Mouse (Mus musculus): ENCODE results near the gene Cln5. TPM values are rescaled to one million over a fixed set of nuclear protein-coding genes. Genes with fewer than 3 reads are reported as not detected.

Gene Cln5
- polyA plus RNA-seq, 1 experiment from 2014 or later = 23.1 TPM

DNA sequence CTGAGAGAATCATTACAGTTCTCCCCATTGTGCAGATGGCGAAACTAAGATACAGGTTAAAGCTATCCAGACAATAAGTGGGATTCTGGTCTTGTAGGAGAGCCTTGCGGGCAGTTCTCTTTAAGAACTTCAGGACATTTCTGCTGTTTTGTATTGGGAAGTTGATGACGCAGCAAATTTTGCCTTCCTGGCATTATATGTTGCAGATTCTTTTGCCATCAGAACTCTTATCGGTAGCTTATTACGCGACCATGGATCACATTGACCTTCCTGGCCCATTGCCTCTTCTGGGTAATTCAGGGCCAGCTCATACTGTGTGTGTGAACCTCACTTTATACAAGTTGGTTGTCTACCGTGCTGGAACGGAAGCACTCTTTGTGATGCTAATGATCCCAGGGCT, 3.8 kb downstream of the Cln5 start:
- DNase-seq (ENCODE audit: low spot score) = no peak
- Histone ChIP-seq H3K4me1 (replicated peaks; ENCODE audit: control insufficient read depth, insufficient read depth, low read length) (no peaks in the 10 kb centered on the region), H3K4me2 (ENCODE audit: low read depth, low read length, severe bottlenecking) (no peak overlapping the region), H3K9me3 (ENCODE audit: control insufficient read depth, low read length) (no peaks in the 10 kb centered on the region), H3K36me3 (ENCODE audit: control insufficient read depth, insufficient read depth, low read length) (no peaks in the 10 kb centered on the region), H3K27ac (ENCODE audit: low read depth, low read length) (no peak overlapping the region), H3K27me3 (ENCODE audit: control insufficient read depth, insufficient read depth, low read length) (no peaks in the 10 kb centered on the region), H3K4me3 (ENCODE audit: low read depth, low read length) (no peak overlapping the region), H3K9ac (ENCODE audit: low read length) (no peak overlapping the region)
- WGBS = 87% methylated on average over 8 of the region's 8 CpGs
- ATAC-seq (replicated peaks; ENCODE audit: low FRiP score) = no peak

DNA sequence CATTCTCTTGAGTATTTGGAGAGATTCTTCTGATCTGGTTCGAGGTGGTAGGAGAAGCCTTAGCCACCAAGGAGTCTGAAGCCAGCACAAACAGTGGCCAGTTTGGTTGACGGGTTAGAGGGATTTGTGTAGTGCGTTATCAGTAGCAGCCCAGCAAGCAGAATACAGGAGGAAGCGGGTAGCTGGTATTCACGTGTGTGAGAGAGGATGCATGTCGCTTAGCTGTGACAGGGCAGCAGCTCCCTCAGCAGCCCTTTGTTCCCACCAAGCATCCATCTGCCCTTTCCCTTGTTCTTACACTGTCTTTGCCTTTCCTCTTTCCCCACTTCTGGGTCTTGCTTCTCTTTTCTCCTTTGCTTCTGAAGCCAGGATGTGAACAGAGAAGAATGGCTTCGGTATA, 5.2 kb downstream of the Cln5 start:
- no peaks in the 10 kb centered on the region for H3K36me3 ChIP-seq (ENCODE audit: control insufficient read depth, insufficient read depth, low read length)
- WGBS = 81% methylated on average over 7 of the region's 7 CpGs
- no peak for ATAC-seq (replicated peaks; ENCODE audit: low FRiP score)

DNA sequence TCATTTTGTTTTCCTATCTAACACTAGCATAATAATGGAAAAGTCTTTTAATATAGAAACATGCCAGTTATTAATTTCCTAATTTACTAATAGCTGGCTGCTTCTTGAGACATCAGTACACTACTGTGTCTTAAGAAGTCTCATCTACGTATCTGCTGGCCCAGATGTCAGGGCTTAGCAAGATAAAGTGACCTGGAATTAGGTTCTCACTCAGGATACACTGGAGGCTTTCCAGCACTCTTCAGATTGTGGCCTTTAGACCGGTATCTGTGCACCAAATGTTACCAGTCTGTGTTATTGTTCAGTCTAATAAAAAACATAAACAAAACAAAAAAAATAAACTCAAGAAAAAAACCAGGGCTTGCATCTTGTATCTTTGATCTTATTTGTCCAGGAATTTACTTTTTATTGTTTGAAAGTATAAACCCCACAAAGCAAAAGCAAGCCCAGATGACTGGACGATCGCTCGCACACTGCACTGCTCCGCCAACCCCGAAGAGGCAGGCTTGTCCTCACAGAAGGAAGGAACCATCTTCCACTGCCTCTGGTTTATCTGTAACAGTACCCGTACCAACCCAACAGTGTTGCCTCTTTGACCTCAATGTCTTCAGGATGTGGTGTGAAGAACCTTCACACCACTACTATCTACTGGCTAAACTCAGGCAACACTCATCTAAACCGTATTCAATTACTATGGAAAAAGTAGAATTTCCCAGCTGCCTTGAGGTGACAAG, 7.4 kb downstream of the Cln5 start:
- ATAC-seq (replicated peaks; ENCODE audit: low FRiP score) (no peak), DNase-seq (ENCODE audit: low spot score) (no peak)
- Histone ChIP-seq H3K27me3 (ENCODE audit: control insufficient read depth, insufficient read depth, low read length) (no peaks in the 10 kb centered on the region), H3K27ac (ENCODE audit: low read depth, low read length) (no peak overlapping the region), H3K4me1 (replicated peaks; ENCODE audit: control insufficient read depth, insufficient read depth, low read length) (no peaks in the 10 kb centered on the region), H3K36me3 (ENCODE audit: control insufficient read depth, insufficient read depth, low read length) (no peaks in the 10 kb centered on the region), H3K4me2 (ENCODE audit: low read depth, low read length, severe bottlenecking) (no peak overlapping the region), H3K4me3 (ENCODE audit: low read depth, low read length) (no peak overlapping the region), H3K9ac (ENCODE audit: low read length) (no peak overlapping the region), H3K9me3 (ENCODE audit: control insufficient read depth, low read length) (no peaks in the 10 kb centered on the region)
- 94% methylated on average over 9 of the region's 9 CpGs for WGBS

More for the DNA sequence above, 5.2 kb downstream of the Cln5 start:
- H3K4me1 ChIP-seq (replicated peaks; ENCODE audit: control insufficient read depth, insufficient read depth, low read length) = no peaks in the 10 kb centered on the region
- H3K27ac ChIP-seq (ENCODE audit: low read depth, low read length) = no peak overlapping the region
- no peak overlapping the region for H3K4me3 ChIP-seq (ENCODE audit: low read depth, low read length)
- no peaks in the 10 kb centered on the region for H3K27me3 ChIP-seq (ENCODE audit: control insufficient read depth, insufficient read depth, low read length)
- DNase-seq (ENCODE audit: low spot score) = no peak
- H3K9me3 ChIP-seq (ENCODE audit: control insufficient read depth, low read length) = no peaks in the 10 kb centered on the region
- no peak overlapping the region for H3K9ac ChIP-seq (ENCODE audit: low read length)
- no peak overlapping the region for H3K4me2 ChIP-seq (ENCODE audit: low read depth, low read length, severe bottlenecking)

DNA sequence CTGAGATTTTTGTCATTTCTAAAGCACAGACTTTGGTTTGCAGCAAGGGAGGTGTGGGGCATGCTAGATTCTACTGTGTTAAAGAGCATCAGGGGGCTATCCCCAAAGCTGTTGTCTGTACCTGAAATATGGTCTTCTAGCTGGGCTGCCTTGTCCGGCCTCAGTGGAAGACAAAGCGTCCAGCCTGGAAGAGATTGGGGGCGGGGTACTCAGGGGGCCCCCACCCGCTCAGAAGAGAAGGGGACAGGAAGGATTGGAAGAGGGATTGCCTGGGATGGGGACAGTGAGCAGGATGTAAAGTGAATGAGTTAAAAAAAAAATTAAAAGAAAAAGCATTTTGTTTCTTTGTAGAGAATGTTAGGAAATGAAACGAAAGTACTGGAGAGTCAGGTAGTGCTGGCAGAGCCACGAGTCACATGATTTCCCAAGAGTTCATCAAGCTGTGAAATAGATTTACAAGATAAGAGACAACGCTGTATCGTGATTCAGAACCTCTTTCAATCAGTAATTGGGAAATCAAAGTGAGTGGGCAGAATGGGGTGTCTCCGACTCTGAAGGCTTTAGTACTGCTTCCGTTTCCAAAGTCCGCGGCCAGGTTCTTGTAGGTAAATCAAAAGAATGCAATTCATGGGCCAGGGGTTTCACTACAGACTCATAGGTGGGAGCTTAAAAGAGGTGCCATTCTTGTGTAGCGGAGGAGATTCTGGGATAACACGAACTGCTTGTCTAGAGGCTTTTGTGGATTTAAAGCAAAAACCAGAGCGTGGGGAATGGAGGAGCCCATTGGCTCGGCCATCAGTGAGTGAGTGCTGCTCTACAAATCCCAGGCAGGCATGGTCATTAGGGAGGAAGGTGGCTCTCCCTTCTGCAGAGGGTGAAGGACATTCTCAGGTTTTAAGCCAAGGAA, 8.2 kb downstream of the Cln5 start:
- ATAC-seq (replicated peaks; ENCODE audit: low FRiP score) (no peak), DNase-seq (ENCODE audit: low spot score) (no peak)
- no peaks in the 10 kb centered on the region for H3K36me3 ChIP-seq (ENCODE audit: control insufficient read depth, insufficient read depth, low read length)
- H3K9me3 ChIP-seq (ENCODE audit: control insufficient read depth, low read length) = no peaks in the 10 kb centered on the region
- 92% methylated on average over 16 of the region's 16 CpGs for WGBS
- no peaks in the 10 kb centered on the region for H3K27me3 ChIP-seq (ENCODE audit: control insufficient read depth, insufficient read depth, low read length)
- H3K4me3 ChIP-seq (ENCODE audit: low read depth, low read length) = no peak overlapping the region
- no peak overlapping the region for H3K4me2 ChIP-seq (ENCODE audit: low read depth, low read length, severe bottlenecking)
- no peaks in the 10 kb centered on the region for H3K4me1 ChIP-seq (replicated peaks; ENCODE audit: control insufficient read depth, insufficient read depth, low read length)
- no peak overlapping the region for H3K9ac ChIP-seq (ENCODE audit: low read length)
- no peak overlapping the region for H3K27ac ChIP-seq (ENCODE audit: low read depth, low read length)

DNA sequence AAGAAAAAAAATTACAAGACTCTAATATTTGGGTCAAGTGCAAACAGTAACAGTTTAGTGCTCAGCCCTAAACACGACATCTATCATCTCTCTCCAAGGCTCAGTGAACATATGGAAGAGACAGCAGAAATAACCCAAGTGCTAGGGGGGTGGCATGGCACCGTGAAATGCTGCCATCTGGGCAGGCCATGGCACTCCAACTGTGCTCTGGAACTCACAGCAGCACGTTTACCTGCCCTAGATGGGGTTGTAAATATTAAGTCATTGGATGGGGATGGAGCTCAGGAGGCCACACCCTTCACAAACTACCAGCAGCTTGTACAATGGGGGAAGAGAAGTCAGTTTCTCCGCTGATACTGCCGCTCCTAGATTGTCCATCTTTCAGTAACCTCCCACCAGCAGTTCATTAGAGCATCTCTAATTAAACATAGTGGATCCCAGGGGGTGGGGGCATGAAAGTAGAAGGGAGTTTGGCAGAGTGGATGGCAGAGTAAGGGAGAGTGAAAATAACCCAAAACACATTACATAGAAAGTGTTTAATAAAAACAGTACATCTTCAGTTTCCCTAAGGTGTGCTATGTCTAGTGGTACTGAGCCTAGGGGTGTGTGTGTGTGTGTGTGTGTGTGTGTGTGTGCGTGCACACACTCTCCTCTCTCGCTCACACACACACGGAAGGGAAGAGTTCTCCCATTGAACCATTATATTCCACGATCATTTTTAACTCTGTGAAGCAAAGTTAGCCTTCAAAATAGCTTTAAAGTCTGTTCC, 9.4 kb downstream of the Cln5 start:
- WGBS = 89% methylated on average over 9 of the region's 9 CpGs
- Histone ChIP-seq H3K4me2 (ENCODE audit: low read depth, low read length, severe bottlenecking) (no peak overlapping the region), H3K9ac (ENCODE audit: low read length) (no peak overlapping the region), H3K9me3 (ENCODE audit: control insufficient read depth, low read length) (no peaks in the 10 kb centered on the region), H3K27me3 (ENCODE audit: control insufficient read depth, insufficient read depth, low read length) (no peaks in the 10 kb centered on the region), H3K36me3 (ENCODE audit: control insufficient read depth, insufficient read depth, low read length) (no peaks in the 10 kb centered on the region), H3K27ac (ENCODE audit: low read depth, low read length) (no peak overlapping the region), H3K4me1 (replicated peaks; ENCODE audit: control insufficient read depth, insufficient read depth, low read length) (no peaks in the 10 kb centered on the region), H3K4me3 (ENCODE audit: low read depth, low read length) (no peak overlapping the region)
- no peak for DNase-seq (ENCODE audit: low spot score)
- ATAC-seq (replicated peaks; ENCODE audit: low FRiP score) = 0 out of 2 replicates have a peak, but pooled peaks have one; percentile 14

DNA sequence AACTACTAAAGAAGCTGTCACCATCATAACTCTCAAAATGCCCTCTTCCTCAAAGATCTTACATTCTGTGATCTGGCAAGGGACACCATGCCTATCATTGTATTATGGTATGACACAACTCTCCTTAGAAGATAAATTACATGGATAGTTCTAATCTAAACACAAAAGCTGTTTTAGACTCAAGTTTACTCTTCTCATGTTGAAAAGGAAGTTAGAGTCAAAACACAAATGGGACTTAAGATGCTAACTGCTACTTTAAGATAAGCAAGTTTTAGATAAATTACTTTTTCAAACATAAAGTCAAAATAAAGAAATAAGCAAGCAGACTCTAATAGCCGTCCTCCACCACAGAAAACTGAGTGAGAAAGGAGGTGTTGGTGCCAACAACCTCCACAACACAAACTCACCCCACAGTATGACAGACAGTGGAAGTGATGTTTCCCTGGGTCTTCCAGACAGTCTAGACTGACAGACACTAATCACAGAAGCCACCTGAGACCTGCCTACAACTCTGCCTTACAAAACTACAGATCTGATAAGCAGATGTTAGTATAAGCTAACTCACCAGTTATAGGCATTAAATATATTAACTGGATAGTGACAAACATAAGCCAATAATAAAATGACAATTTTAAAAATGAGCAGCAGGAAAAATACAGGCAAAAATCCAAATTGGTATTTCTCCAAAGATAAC, 16.0 kb downstream of the Cln5 start:
- no peak overlapping the region for H3K27ac ChIP-seq (ENCODE audit: low read depth, low read length)
- ATAC-seq (replicated peaks; ENCODE audit: low FRiP score) (no peak), DNase-seq (ENCODE audit: low spot score) (no peak)
- no peaks in the 10 kb centered on the region for H3K9me3 ChIP-seq (ENCODE audit: control insufficient read depth, low read length)
- H3K4me1 ChIP-seq (replicated peaks; ENCODE audit: control insufficient read depth, insufficient read depth, low read length) = no peaks in the 10 kb centered on the region
- no peaks in the 10 kb centered on the region for H3K27me3 ChIP-seq (ENCODE audit: control insufficient read depth, insufficient read depth, low read length)
- no peak overlapping the region for H3K4me3 ChIP-seq (ENCODE audit: low read depth, low read length)
- no peak overlapping the region for H3K4me2 ChIP-seq (ENCODE audit: low read depth, low read length, severe bottlenecking)
- H3K36me3 ChIP-seq (ENCODE audit: control insufficient read depth, insufficient read depth, low read length) = no peaks in the 10 kb centered on the region; the same call in 1 of the 2 replicates
- no peak overlapping the region for H3K9ac ChIP-seq (ENCODE audit: low read length)
- WGBS = 90% methylated on average over 1 of the region's 1 CpGs

DNA sequence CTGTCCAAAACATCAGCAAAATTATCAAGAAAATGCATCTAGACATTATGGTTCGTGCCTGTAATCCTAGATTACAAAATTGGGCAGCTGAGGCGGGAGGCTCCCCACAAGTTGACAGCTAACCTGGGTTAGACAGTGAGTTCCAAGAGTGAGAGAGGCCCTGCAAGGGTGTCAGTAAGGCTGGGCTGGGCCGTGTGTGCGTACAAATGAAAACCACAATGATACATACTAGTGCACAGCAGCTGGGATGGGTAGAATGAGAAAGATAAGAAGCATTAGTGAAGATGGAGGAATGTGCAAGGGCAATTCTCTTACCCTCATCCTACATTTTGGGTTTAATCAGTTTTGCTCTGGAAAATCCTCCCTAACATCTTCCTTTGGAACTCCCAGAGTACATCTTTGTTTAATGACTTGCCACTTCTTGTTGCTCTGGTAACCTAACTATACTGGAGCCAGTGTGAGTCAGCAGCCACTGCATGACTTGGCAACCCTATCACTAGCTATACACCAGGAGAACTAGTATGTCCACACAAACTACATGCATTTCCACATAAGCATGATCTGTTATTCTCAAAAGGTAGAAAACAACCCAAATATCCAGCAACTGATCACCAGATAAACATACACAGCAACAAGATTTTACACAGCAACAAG, 16.8 kb downstream of the Cln5 start:
- Histone ChIP-seq H3K9ac (ENCODE audit: low read length) (no peak overlapping the region), H3K4me3 (ENCODE audit: low read depth, low read length) (no peak overlapping the region), H3K4me2 (ENCODE audit: low read depth, low read length, severe bottlenecking) (no peak overlapping the region), H3K36me3 (ENCODE audit: control insufficient read depth, insufficient read depth, low read length) (no peaks in the 10 kb centered on the region; the same call in 1 of the 2 replicates), H3K9me3 (ENCODE audit: control insufficient read depth, low read length) (no peaks in the 10 kb centered on the region), H3K27me3 (ENCODE audit: control insufficient read depth, insufficient read depth, low read length) (no peaks in the 10 kb centered on the region), H3K27ac (ENCODE audit: low read depth, low read length) (no peak overlapping the region), H3K4me1 (replicated peaks; ENCODE audit: control insufficient read depth, insufficient read depth, low read length) (no peaks in the 10 kb centered on the region)
- DNase-seq (ENCODE audit: low spot score) (no peak), ATAC-seq (replicated peaks; ENCODE audit: low FRiP score) (no peak)
- 98% methylated on average over 4 of the region's 4 CpGs for WGBS

All from forebrain, embryonic 11.5 days (tissue).